Mouse (Mus musculus) heart, embryonic 11.5 days (tissue): ENCODE results near the gene Syt2. TPM values are rescaled to one million over a fixed set of nuclear protein-coding genes. Genes with fewer than 3 reads are reported as not detected.

ENCODE experiments used
- ATAC-seq: fragments of 200-750 bp; cut with Nextera tagmentation; replicated peaks from 2 replicates; pipeline ENCODE4 v1.8.0; 2017; ENCODE audit warnings: moderate library complexity; ENCODE audit not compliant: insufficient number of reproducible peaks, low FRiP score, low TSS enrichment
- H3K27ac ChIP-seq: fragments of 300-500 bp; sonication (generic); 2 replicates; pipeline ENCODE4 v1.5.1; 2014; ENCODE audit warnings: mild to moderate bottlenecking, low read depth, low read length
- H3K27me3 ChIP-seq: fragments of 300-500 bp; sonication (generic); 2 replicates; pipeline ENCODE4 v1.6.1; 2014; ENCODE audit warnings: mild to moderate bottlenecking, low read length, mixed read lengths; ENCODE audit not compliant: control insufficient read depth, insufficient read depth
- H3K36me3 ChIP-seq: fragments of 300-500 bp; sonication (generic); 2 replicates; pipeline ENCODE4 v1.6.1; 2014; ENCODE audit warnings: mild to moderate bottlenecking, low read length, moderate library complexity, mixed read lengths; ENCODE audit not compliant: control insufficient read depth, insufficient read depth
- H3K4me1 ChIP-seq: fragments of 300-500 bp; sonication (generic); 2 replicates; pipeline ENCODE4 v1.6.1; 2014; ENCODE audit warnings: low read length; ENCODE audit not compliant: control insufficient read depth, insufficient read depth
- H3K4me2 ChIP-seq: fragments of 300-500 bp; sonication (generic); 2 replicates; pipeline ENCODE4 v1.6.1; 2014; ENCODE audit warnings: mild to moderate bottlenecking, moderate library complexity
- H3K4me3 ChIP-seq: fragments of 300-500 bp; sonication (generic); 2 replicates; pipeline ENCODE4 v1.5.1; 2014; ENCODE audit warnings: low read depth, low read length
- H3K9ac ChIP-seq: fragments of 300-500 bp; sonication (generic); 2 replicates; pipeline ENCODE4 v1.6.1; 2014; ENCODE audit warnings: mild to moderate bottlenecking, low read depth, low read length, moderate library complexity
- H3K9me3 ChIP-seq: fragments of 300-500 bp; sonication (generic); replicated peaks from 2 replicates; pipeline ENCODE4 v1.6.1; 2016; ENCODE audit warnings: low read length; ENCODE audit not compliant: control insufficient read depth
- WGBS: fragments of 180-500 bp; shearing (Covaris S2); extraction: QIAGEN DNeasy Blood & Tissue Kit; methylation state at CpG from one replicate; pipeline ENCODE4 v1.1.7; 2014; ENCODE audit not compliant: insufficient replicate concordance; 5-methylcytosine and 5-hydroxymethylcytosine counted together
- polyA plus RNA-seq: library from polyadenylated mRNA; unstranded; fragments of >200 nt; fragmentation: Nextera tagmentation; extraction: Ambion mirVana; gene quantifications from 2 replicates; pipeline ENCODE4 v1.2.1, GENCODE M21; 2014

Syt2 gene
- polyA plus RNA-seq, 1 experiment from 2014 or later, result 0.79 TPM

- H3K4me1 ChIP-seq, result no peaks in the 10 kb centered on the region
- no peak overlapping the region for H3K4me3 ChIP-seq
- peaks cover 38% of the 10 kb centered on the region for H3K36me3 ChIP-seq
- H3K27ac ChIP-seq, result no peak overlapping the region
- no peak for ATAC-seq
- no peak overlapping the region for H3K4me2 ChIP-seq
- 81% methylated on average over 2 of the region's 2 CpGs for WGBS
- H3K9ac ChIP-seq, result no peak overlapping the region
- H3K9me3 ChIP-seq, result no peaks in the 10 kb centered on the region
- no peaks in the 10 kb centered on the region for H3K27me3 ChIP-seq
Observed at GRCm38 (mm10) chr1:134614988-134615387, 31.5 kb upstream of the Syt2 start.

- no peak for ATAC-seq
- H3K4me3 ChIP-seq, result no peak overlapping the region
- no peaks in the 10 kb centered on the region for H3K27me3 ChIP-seq
- peaks cover 43% of the 10 kb centered on the region for H3K36me3 ChIP-seq
- WGBS, result 76% methylated on average over 9 of the region's 9 CpGs
- H3K4me1 ChIP-seq, result no peaks in the 10 kb centered on the region
- H3K27ac ChIP-seq, result no peak overlapping the region
- no peaks in the 10 kb centered on the region for H3K9me3 ChIP-seq
- H3K9ac ChIP-seq, result no peak overlapping the region
- H3K4me2 ChIP-seq, result no peak overlapping the region
Observed at GRCm38 (mm10) chr1:134617656-134618055, 28.8 kb upstream of the Syt2 start.

GRCm38 (mm10) chr1:134625325-134625724, 21.2 kb upstream of the Syt2 start:
- ATAC-seq, result no peak
- H3K27me3 ChIP-seq, result no peaks in the 10 kb centered on the region
- H3K36me3 ChIP-seq, result peaks cover 46% of the 10 kb centered on the region
- H3K9me3 ChIP-seq, result no peaks in the 10 kb centered on the region
- H3K27ac ChIP-seq, result no peak overlapping the region
- no peak overlapping the region for H3K4me2 ChIP-seq
- H3K9ac ChIP-seq, result no peak overlapping the region
- WGBS, result 91% methylated on average over 4 of the region's 4 CpGs
- no peak overlapping the region for H3K4me3 ChIP-seq
- no peaks in the 10 kb centered on the region for H3K4me1 ChIP-seq

- Histone ChIP-seq H3K27me3 (no peaks in the 10 kb centered on the region), H3K4me2 (no peak overlapping the region), H3K4me3 (no peak overlapping the region), H3K27ac (no peak overlapping the region), H3K36me3 (peaks cover 44% of the 10 kb centered on the region), H3K9ac (no peak overlapping the region), H3K4me1 (no peaks in the 10 kb centered on the region), H3K9me3 (no peaks in the 10 kb centered on the region)
- no peak for ATAC-seq
- 95% methylated on average over 10 of the region's 10 CpGs for WGBS
Observed at GRCm38 (mm10) chr1:134629455-134629854, 17.0 kb upstream of the Syt2 start.

- Histone ChIP-seq H3K9ac (no peak overlapping the region), H3K4me2 (no peak overlapping the region), H3K4me3 (no peak overlapping the region), H3K27ac (no peak overlapping the region), H3K4me1 (no peaks in the 10 kb centered on the region), H3K9me3 (no peaks in the 10 kb centered on the region), H3K27me3 (no peaks in the 10 kb centered on the region), H3K36me3 (peaks cover 17% of the 10 kb centered on the region)
- ATAC-seq, result no peak
- WGBS, result 76% methylated on average over 7 of the region's 7 CpGs
Observed at GRCm38 (mm10) chr1:134634296-134634695, 12.2 kb upstream of the Syt2 start.

GRCm38 (mm10) chr1:134636245-134636644, 10.2 kb upstream of the Syt2 start:
- no peak overlapping the region for H3K27ac ChIP-seq
- no peak overlapping the region for H3K9ac ChIP-seq
- H3K27me3 ChIP-seq, result no peaks in the 10 kb centered on the region
- H3K9me3 ChIP-seq, result no peaks in the 10 kb centered on the region
- H3K4me3 ChIP-seq, result no peak overlapping the region
- H3K36me3 ChIP-seq, result peaks cover 10% of the 10 kb centered on the region
- ATAC-seq, result no peak
- H3K4me1 ChIP-seq, result no peaks in the 10 kb centered on the region
- WGBS, result 84% methylated on average over 3 of the region's 3 CpGs
- H3K4me2 ChIP-seq, result no peak overlapping the region

GRCm38 (mm10) chr1:134636684-134637083, 9.8 kb upstream of the Syt2 start:
- H3K4me1 ChIP-seq, result no peaks in the 10 kb centered on the region
- H3K4me3 ChIP-seq, result no peak overlapping the region
- ATAC-seq, result no peak
- no peaks in the 10 kb centered on the region for H3K27me3 ChIP-seq
- peaks cover 10% of the 10 kb centered on the region for H3K36me3 ChIP-seq
- H3K9ac ChIP-seq, result no peak overlapping the region
- H3K27ac ChIP-seq, result no peak overlapping the region
- H3K9me3 ChIP-seq, result no peaks in the 10 kb centered on the region
- H3K4me2 ChIP-seq, result no peak overlapping the region
- WGBS, result 11% methylated on average over 3 of the region's 3 CpGs

GRCm38 (mm10) chr1:134638041-134638440, 8.4 kb upstream of the Syt2 start:
- H3K4me2 ChIP-seq, result no peak overlapping the region
- H3K9me3 ChIP-seq, result no peaks in the 10 kb centered on the region
- no peak overlapping the region for H3K9ac ChIP-seq
- no peak overlapping the region for H3K4me3 ChIP-seq
- WGBS, result 38% methylated on average over 3 of the region's 3 CpGs
- 0 out of 2 replicates have a peak, but pooled peaks cover 2% of the 10 kb centered on the region for H3K36me3 ChIP-seq
- no peak overlapping the region for H3K27ac ChIP-seq
- H3K4me1 ChIP-seq, result no peaks in the 10 kb centered on the region
- H3K27me3 ChIP-seq, result peaks cover 10% of the 10 kb centered on the region
- ATAC-seq, result no peak

- no peak overlapping the region for H3K27ac ChIP-seq
- no peak overlapping the region for H3K4me2 ChIP-seq
- no peak overlapping the region for H3K9ac ChIP-seq
- no peaks in the 10 kb centered on the region for H3K4me1 ChIP-seq
- H3K4me3 ChIP-seq, result no peak overlapping the region
- 0 out of 2 replicates have a peak, but pooled peaks cover 2% of the 10 kb centered on the region for H3K36me3 ChIP-seq
- H3K9me3 ChIP-seq, result no peaks in the 10 kb centered on the region
- 39% methylated on average over 7 of the region's 7 CpGs for WGBS
- no peak for ATAC-seq
- H3K27me3 ChIP-seq, result peaks cover 13% of the 10 kb centered on the region
Observed at GRCm38 (mm10) chr1:134638522-134638921, 8.0 kb upstream of the Syt2 start.
